Comparison of ENCODE assay signal across 18 mouse cellular contexts in the genomic region with DNA sequence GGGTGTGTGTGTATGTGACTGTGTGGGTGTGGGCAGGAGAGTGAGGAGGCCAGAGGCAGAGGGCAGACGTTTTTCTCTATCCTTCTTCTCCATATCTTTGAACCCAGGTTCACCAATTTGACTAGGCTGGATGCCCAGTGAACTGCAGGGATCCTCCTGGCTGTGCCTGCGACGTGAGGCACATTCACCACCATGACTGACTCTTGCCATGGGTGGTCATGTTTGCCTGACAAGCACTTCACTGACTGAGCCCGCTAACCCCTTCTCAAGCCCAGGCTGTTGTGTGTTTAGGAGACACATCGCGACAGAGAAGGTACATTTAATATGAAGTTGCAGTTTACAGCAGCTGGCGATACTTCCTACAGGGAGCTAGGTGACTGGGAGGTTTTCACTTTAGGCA. TPM values are rescaled to one million over a fixed set of nuclear protein-coding genes. Genes with fewer than 3 reads are reported as not detected.
DNase-seq lines count a peak whose midpoint lies in the region; ATAC-seq and TF ChIP-seq lines count a peak whose summit lies in the region.
"Had no signal": no experiment of that assay in that cellular context is flagged by ENCODE, and none has a peak within 500 bp of the region (broad histone marks: within the 10 kb centered on the region; RNA-seq: fewer than 3 reads in every experiment).

No protein-coding gene starts in this region.

- ATAC-seq in kidney, embryonic 15.5 days (replicated peaks; ENCODE audit: low FRiP score), result 0 out of 2 replicates have a peak, but pooled peaks have one; percentile 7
- ATAC-seq in kidney, embryonic 14.5 days (ENCODE audit: low FRiP score, low TSS enrichment), result no peak
- ATAC-seq: Patski had no signal

- WGBS in kidney, embryonic 15.5 days, result 66% methylated on average over 7 of the region's 7 CpGs
- 69% methylated on average over 7 of the region's 7 CpGs for WGBS in kidney, embryonic 14.5 days
- 67% methylated on average over 7 of the region's 7 CpGs for WGBS in kidney, adult 2 months

- H3K27ac ChIP-seq in kidney, embryonic 15.5 days, result no peak overlapping the region
- H3K27ac ChIP-seq in kidney, embryonic 14.5 days (ENCODE audit: low read depth, low read length), result no peak overlapping the region
- H3K27ac ChIP-seq in kidney, adult 2 months (ENCODE audit: insufficient read depth, low read depth, low read length), result no peak overlapping the region
- H3K27ac ChIP-seq: hindbrain, embryonic 13.5 days; intestine, embryonic 15.5 days; left cerebral cortex, adult 2 months; limb, embryonic 12.5 days; liver, embryonic 15.5 days; neural tube, embryonic 13.5 days had no signal

- peaks cover 38% of the 10 kb centered on the region for H3K27me3 ChIP-seq in kidney, embryonic 15.5 days
- H3K27me3 ChIP-seq in kidney, embryonic 14.5 days (ENCODE audit: control insufficient read depth, insufficient read depth, low read length), result no peaks in the 10 kb centered on the region; the same call in 1 of the 2 replicates
- H3K27me3 ChIP-seq in kidney, adult 2 months (replicated peaks; ENCODE audit: control insufficient read depth, insufficient read depth, low read length), result no peaks in the 10 kb centered on the region
- H3K27me3 ChIP-seq: intestine, embryonic 15.5 days; liver, embryonic 15.5 days; Patski had no signal

- TF ChIP-seq CTCF in kidney, adult 2 months (conservative IDR thresholded peaks at IDR 0.05; ENCODE audit: insufficient read depth, insufficient read length, low read depth, low read length), result no peak

- H3K9me3 ChIP-seq in kidney, embryonic 15.5 days (replicated peaks), result no peaks in the 10 kb centered on the region
- H3K9me3 ChIP-seq in kidney, embryonic 14.5 days (ENCODE audit: control insufficient read depth, low read length), result no peaks in the 10 kb centered on the region
- H3K9me3 ChIP-seq: hindbrain, embryonic 13.5 days; intestine, embryonic 15.5 days; limb, embryonic 12.5 days; liver, embryonic 15.5 days; neural tube, embryonic 13.5 days had no signal

- DNase-seq in cerebellum, postnatal 10 days, result peak; percentile 62 to 72
- DNase-seq in cerebellum, postnatal 4 days (ENCODE audit: low spot score in 2 of 2), result no peak
- DNase-seq in thymus, postnatal 25 days, result peak; percentile 9
- DNase-seq in thymus, adult 18-20 months, result no peak
- peak; percentile 30 for DNase-seq in thymus, postnatal 4 days
- no peak for DNase-seq in kidney, adult 2 months

- H3K4me3 ChIP-seq in kidney, embryonic 15.5 days (replicated peaks), result no peak overlapping the region
- no peak overlapping the region for H3K4me3 ChIP-seq in kidney, embryonic 14.5 days (ENCODE audit: low read length)
- no peak overlapping the region for H3K4me3 ChIP-seq in kidney, adult 2 months (ENCODE audit: insufficient read depth, low read depth, low read length)
- H3K4me3 ChIP-seq: hindbrain, embryonic 13.5 days; intestine, embryonic 15.5 days; left cerebral cortex, adult 2 months; limb, embryonic 12.5 days; liver, embryonic 15.5 days; neural tube, embryonic 13.5 days had no signal

- H3K9ac ChIP-seq in kidney, embryonic 15.5 days, result no peak overlapping the region
- H3K9ac ChIP-seq in kidney, embryonic 14.5 days (ENCODE audit: low read depth, low read length), result no peak overlapping the region
- H3K9ac ChIP-seq: hindbrain, embryonic 13.5 days; intestine, embryonic 15.5 days; limb, embryonic 12.5 days; liver, embryonic 15.5 days; neural tube, embryonic 13.5 days had no signal

- no peak for TF ChIP-seq POLR2A in kidney, adult 2 months (IDR thresholded peaks at IDR 0.05; ENCODE audit: low read depth, low read length)

- H3K36me3 ChIP-seq in kidney, embryonic 15.5 days, result no peaks in the 10 kb centered on the region
- H3K36me3 ChIP-seq in kidney, embryonic 14.5 days (ENCODE audit: control insufficient read depth, insufficient read depth, low read length), result no peaks in the 10 kb centered on the region
- H3K36me3 ChIP-seq in kidney, adult 2 months (ENCODE audit: control insufficient read depth, insufficient read depth, low read length), result no peaks in the 10 kb centered on the region
- H3K36me3 ChIP-seq: hindbrain, embryonic 13.5 days; intestine, embryonic 15.5 days; limb, embryonic 12.5 days; liver, embryonic 15.5 days; neural tube, embryonic 13.5 days had no signal

- peaks cover 5% of the 10 kb centered on the region; the same call in 1 of the 2 replicates for H3K4me1 ChIP-seq in kidney, embryonic 15.5 days
- H3K4me1 ChIP-seq in kidney, embryonic 14.5 days (ENCODE audit: control insufficient read depth, insufficient read depth, low read length), result no peaks in the 10 kb centered on the region
- no peaks in the 10 kb centered on the region for H3K4me1 ChIP-seq in kidney, adult 2 months (ENCODE audit: control insufficient read depth, insufficient read depth, low read length)

- H3K4me2 ChIP-seq in kidney, embryonic 15.5 days, result no peak overlapping the region
- no peak overlapping the region for H3K4me2 ChIP-seq in kidney, embryonic 14.5 days (replicated peaks; ENCODE audit: low read depth, low read length)
- H3K4me2 ChIP-seq: hindbrain, embryonic 13.5 days; intestine, embryonic 15.5 days; limb, embryonic 12.5 days; liver, embryonic 15.5 days; neural tube, embryonic 13.5 days had no signal

RNA-seq across cellular contexts. Expression of a gene that starts 14.6 kb away (rescaled TPM):
- not detected in 2 replicates for polyA plus RNA-seq in kidney, embryonic 15.5 days (2015; fragmentation: Nextera tagmentation; extraction: Ambion mirVana)
- polyA plus RNA-seq in kidney, embryonic 14.5 days (2014; fragmentation: Nextera tagmentation; extraction: Ambion mirVana), result 0.24 TPM in 1 of 2 replicates, not detected in the other
- 0.12 TPM in 1 of 2 replicates, not detected in the other for polyA plus RNA-seq in kidney, adult 2 months (2012; rRNA removed)
- polyA plus RNA-seq: activated CD4-positive, CD25-positive, alpha-beta regulatory T cell, adult 4 months; cerebellum, adult 2 months; heart, postnatal 0 days; hindbrain, embryonic 13.5 days; intestine, embryonic 15.5 days; limb, embryonic 12.5 days; liver, embryonic 15.5 days; neural tube, embryonic 13.5 days; Patski had no signal

RNA-seq across cellular contexts. Expression of a gene that starts 47.7 kb away (rescaled TPM):
- 25.7 and 29.4 TPM in 2 replicates for polyA plus RNA-seq in kidney, embryonic 15.5 days (2015; fragmentation: Nextera tagmentation; extraction: Ambion mirVana)
- polyA plus RNA-seq in kidney, embryonic 14.5 days (2014; fragmentation: Nextera tagmentation; extraction: Ambion mirVana), result 15.2 and 25.9 TPM in 2 replicates
- 1.3 and 1.4 TPM in 2 replicates for polyA plus RNA-seq in kidney, adult 2 months (2012; rRNA removed)

Comparison
In these comparisons a context has a peak if more than half of its experiments do, and no peak if none do; other contexts are left out.
1. DNase-seq: peak in cerebellum, postnatal 10 days (2 of 2), thymus, postnatal 25 days (single experiment) and thymus, postnatal 4 days (single experiment); none in cerebellum, postnatal 4 days (0 of 2), thymus, adult 18-20 months (0 of 2) and kidney, adult 2 months (single experiment).